9 mouse cellular contexts compared by ENCODE assay signal in the genomic region with DNA sequence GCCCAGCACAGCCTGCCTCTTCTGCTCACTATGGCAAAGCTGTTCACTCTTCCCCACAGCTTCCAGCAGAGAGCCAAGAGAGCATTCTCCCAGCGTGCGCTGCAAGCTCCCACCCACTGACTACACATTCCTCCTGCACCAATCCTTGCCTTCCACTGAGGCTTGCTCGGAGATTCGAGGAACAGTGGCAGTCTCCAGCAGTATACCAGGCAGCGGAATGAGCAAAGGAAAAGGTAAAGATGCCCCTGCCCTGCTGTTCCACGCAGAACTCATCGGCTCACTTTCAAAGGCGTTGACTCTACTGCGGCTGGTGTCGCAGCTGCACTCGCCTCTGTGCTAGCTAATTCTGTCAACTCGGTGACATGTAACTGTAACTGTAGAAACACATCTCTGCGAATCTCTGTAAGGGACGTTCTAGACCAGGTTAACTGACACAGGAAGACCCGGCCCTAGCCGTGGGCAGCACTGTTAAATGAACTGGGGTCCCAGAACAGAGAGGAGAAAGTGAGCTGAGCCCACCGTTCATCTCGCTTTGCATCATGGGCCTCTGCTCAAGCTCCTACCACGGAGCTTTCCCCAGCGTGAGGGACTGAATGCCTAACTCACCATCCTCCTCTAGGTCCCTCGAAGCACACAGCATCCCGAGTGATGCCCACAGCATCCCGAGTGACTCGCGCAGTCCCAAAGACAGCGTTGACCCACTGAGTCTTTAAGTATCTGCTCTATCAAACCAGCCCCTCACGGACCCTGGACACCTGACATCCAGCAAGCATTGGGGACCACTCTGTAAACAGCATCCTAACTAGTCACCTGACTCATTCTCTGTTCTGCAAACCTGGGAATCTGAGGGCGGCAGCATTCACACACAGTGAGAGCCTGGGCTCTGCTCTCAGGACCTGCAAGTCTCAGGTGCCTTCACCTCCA. TPM values are rescaled to one million over a fixed set of nuclear protein-coding genes. Genes with fewer than 3 reads are reported as not detected.
DNase-seq lines count a peak whose midpoint lies in the region; ATAC-seq and TF ChIP-seq lines count a peak whose summit lies in the region.
"Had no signal": no experiment of that assay in that cellular context is flagged by ENCODE, and none has a peak within 500 bp of the region (broad histone marks: within the 10 kb centered on the region; RNA-seq: fewer than 3 reads in every experiment).

No protein-coding gene starts in this region.

- peak overlapping the region; percentile 30 for H3K4me3 ChIP-seq in kidney, postnatal 0 days (replicated peaks; ENCODE audit: low read depth, low read length)
- peak overlapping the region; percentile 37 for H3K4me3 ChIP-seq in limb, embryonic 11.5 days (ENCODE audit: low read depth, low read length)

- peak; percentile 14; the same call in 1 of the 2 replicates for ATAC-seq in kidney, postnatal 0 days (replicated peaks; ENCODE audit: low FRiP score, low read depth)
- ATAC-seq in hematopoietic stem cell, adult 5-6 weeks (replicated peaks in 1 of 2; ENCODE audit: insufficient read depth in 1 of 2, low FRiP score in 2 of 2, low TSS enrichment in 1 of 2, low read depth in 1 of 2, poor library complexity in 2 of 2, severe bottlenecking in 2 of 2): peak; percentile 0 to 12; a peak in 2 of 4 replicates
- ATAC-seq in limb, embryonic 11.5 days (ENCODE audit: insufficient number of reproducible peaks, low FRiP score, low TSS enrichment, low read depth): peak; percentile 4; the same call in 1 of the 2 replicates

- H3K27ac ChIP-seq in kidney, postnatal 0 days: no peak overlapping the region
- H3K27ac ChIP-seq in limb, embryonic 11.5 days (replicated peaks; ENCODE audit: low read depth, low read length): no peak overlapping the region

- H3K9me3 ChIP-seq in kidney, postnatal 0 days (replicated peaks; ENCODE audit: low read length): no peaks in the 10 kb centered on the region
- H3K9me3 ChIP-seq in limb, embryonic 11.5 days (ENCODE audit: control insufficient read depth, low read length): no peaks in the 10 kb centered on the region

- H3K4me1 ChIP-seq in kidney, postnatal 0 days (replicated peaks; ENCODE audit: insufficient read depth, low read length): peaks cover 10% of the 10 kb centered on the region
- peaks cover 29% of the 10 kb centered on the region for H3K4me1 ChIP-seq in limb, embryonic 11.5 days (ENCODE audit: control insufficient read depth, insufficient read depth, low read length)

- peak; percentile 56 for DNase-seq in kidney, postnatal 0 days (ENCODE audit: low spot score)
- DNase-seq in kidney, adult 11 months: no peak
- peak; percentile 11 to 22 for DNase-seq in cerebellum, postnatal 36 days
- DNase-seq in limb, embryonic 11.5 days (ENCODE audit: low spot score): peak; percentile 49
- DNase-seq in right cerebral cortex, adult 18-20 months: peak; percentile 87
- no peak for DNase-seq in spleen, adult 18-20 months
- DNase-seq in lung, postnatal 36 days: no peak

- whole genome bisulfite sequencing in kidney, postnatal 0 days: 6% methylated on average over 28 of the region's 28 CpGs
- WGBS in limb, embryonic 11.5 days: 3% methylated on average over 28 of the region's 28 CpGs

- no peaks in the 10 kb centered on the region for H3K36me3 ChIP-seq in kidney, postnatal 0 days (ENCODE audit: insufficient read depth, low read length)
- H3K36me3 ChIP-seq in limb, embryonic 11.5 days (ENCODE audit: control insufficient read depth, insufficient read depth, low read length): no peaks in the 10 kb centered on the region

- no peaks in the 10 kb centered on the region for H3K27me3 ChIP-seq in kidney, postnatal 0 days (ENCODE audit: insufficient read depth, low read length)
- peaks cover 9% of the 10 kb centered on the region; the same call in 1 of the 2 replicates for H3K27me3 ChIP-seq in limb, embryonic 11.5 days (ENCODE audit: control insufficient read depth, insufficient read depth, low read length)

- TF ChIP-seq CTCF in kidney, postnatal 0 days (IDR thresholded peaks at IDR 0.05; ENCODE audit: low read depth): no peak

- H3K9ac ChIP-seq in kidney, postnatal 0 days (ENCODE audit: low read depth, low read length): peak overlapping the region; percentile 10; the same call in 1 of the 2 replicates
- 0 out of 2 replicates have a peak overlapping the region, but pooled peaks have one; percentile 12 for H3K9ac ChIP-seq in limb, embryonic 11.5 days (ENCODE audit: low read length)

- peak overlapping the region; percentile 51 for H3K4me2 ChIP-seq in kidney, postnatal 0 days (ENCODE audit: low read length)
- peak overlapping the region; percentile 88 for H3K4me2 ChIP-seq in limb, embryonic 11.5 days (ENCODE audit: low read depth, severe bottlenecking)

RNA-seq across cellular contexts. Expression of gene Gipc2, which starts 59.5 kb away (rescaled TPM):
- polyA plus RNA-seq in kidney, postnatal 0 days (2015; fragmentation: Nextera tagmentation; extraction: Ambion mirVana): 74.1 and 84.5 TPM in 2 replicates
- total RNA-seq in hematopoietic stem cell, adult 5-6 weeks (2017): not detected in 2 replicates
- polyA plus RNA-seq in limb, embryonic 11.5 days (2014; fragmentation: Nextera tagmentation; extraction: Ambion mirVana): 3.0 and 3.3 TPM in 2 replicates
- total RNA-seq: neutrophil, adult 5-6 weeks had no signal

Comparison
In these comparisons a context has a peak if more than half of its experiments do, and no peak if none do; other contexts are left out.
1. DNase-seq: peak in kidney, postnatal 0 days (single experiment), cerebellum, postnatal 36 days (2 of 2), limb, embryonic 11.5 days (single experiment) and right cerebral cortex, adult 18-20 months (single experiment); none in kidney, adult 11 months (single experiment), spleen, adult 18-20 months (0 of 2) and lung, postnatal 36 days (single experiment).
2. RNA of gene Gipc2, which starts 59.5 kb away (polyA plus RNA-seq): 74.1 to 84.5 TPM in kidney, postnatal 0 days; 3.0 to 3.3 TPM in limb, embryonic 11.5 days; every median in the first group is over 10 times any median in the second.
3. Peak in every context shown above with its lines, with median percentiles within 50 percentile points of each other: ATAC-seq.